13 mouse cellular contexts compared by ENCODE assay signal in the genomic region with DNA sequence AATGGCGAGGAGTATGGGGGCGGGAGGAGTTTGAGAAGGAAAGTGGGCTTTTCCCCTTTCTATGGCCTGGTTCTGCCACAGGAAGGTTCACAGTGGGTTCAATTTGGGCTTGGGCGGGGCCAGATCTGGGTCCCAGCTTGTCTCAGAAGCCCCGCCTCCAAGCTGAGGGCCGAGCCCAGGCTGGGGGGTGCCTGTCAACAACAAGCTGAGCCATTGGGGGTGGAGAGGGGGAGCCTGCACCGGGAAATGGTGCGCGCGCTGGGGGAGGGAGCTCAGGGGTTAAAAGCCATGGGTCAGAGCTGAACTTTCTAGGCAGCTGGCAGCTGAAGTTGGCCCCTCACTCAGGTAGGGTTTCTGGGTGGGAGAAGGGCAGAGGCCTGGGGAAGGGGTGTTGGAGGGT. TPM values are rescaled to one million over a fixed set of nuclear protein-coding genes. Genes with fewer than 3 reads are reported as not detected.
DNase-seq lines count a peak whose midpoint lies in the region; ATAC-seq and TF ChIP-seq lines count a peak whose summit lies in the region.
"Had no signal": no experiment of that assay in that cellular context is flagged by ENCODE, and none has a peak within 500 bp of the region (broad histone marks: within the 10 kb centered on the region; RNA-seq: fewer than 3 reads in every experiment).

No protein-coding gene starts in this region.

- H3K4me2 ChIP-seq in kidney, embryonic 14.5 days (replicated peaks; ENCODE audit: low read depth, low read length), result peak overlapping the region; percentile 22
- H3K4me2 ChIP-seq in midbrain, postnatal 0 days (ENCODE audit: low read depth, low read length, poor library complexity, severe bottlenecking), result peak overlapping the region; percentile 12; the same call in 1 of the 2 replicates

- 5% methylated on average over 9 of the region's 9 CpGs for WGBS in kidney, embryonic 14.5 days
- WGBS in limb, embryonic 10.5 days, result 5% methylated on average over 9 of the region's 9 CpGs
- WGBS in midbrain, postnatal 0 days, result 9% methylated on average over 9 of the region's 9 CpGs

- no peak for DNase-seq in kidney, adult 9 months
- DNase-seq in embryo, embryonic 11 days, result peak; percentile 11
- DNase-seq in limb, embryonic 10.5 days (ENCODE audit: low spot score), result peak; percentile 33
- no peak for DNase-seq in midbrain, postnatal 0 days (ENCODE audit: low spot score)
- no peak for DNase-seq in cerebellum, adult 9-10 months
- no peak for DNase-seq in thymus, adult 18-20 months
- DNase-seq: spleen, adult 18-20 months had no signal

- H3K4me1 ChIP-seq in kidney, embryonic 14.5 days (ENCODE audit: control insufficient read depth, insufficient read depth, low read length), result peaks cover 11% of the 10 kb centered on the region
- peaks cover 18% of the 10 kb centered on the region for H3K4me1 ChIP-seq in limb, embryonic 10.5 days
- no peaks in the 10 kb centered on the region for H3K4me1 ChIP-seq in midbrain, postnatal 0 days (ENCODE audit: insufficient read depth, low read length)

- no peak overlapping the region for H3K9ac ChIP-seq in kidney, embryonic 14.5 days (ENCODE audit: low read depth, low read length)
- no peak overlapping the region for H3K9ac ChIP-seq in midbrain, postnatal 0 days (replicated peaks; ENCODE audit: low read length, poor library complexity, severe bottlenecking)

- H3K27me3 ChIP-seq in kidney, embryonic 14.5 days (ENCODE audit: control insufficient read depth, insufficient read depth, low read length), result no peaks in the 10 kb centered on the region
- peaks cover 8% of the 10 kb centered on the region; the same call in 1 of the 2 replicates for H3K27me3 ChIP-seq in limb, embryonic 10.5 days (ENCODE audit: low read depth, poor library complexity, severe bottlenecking)
- no peaks in the 10 kb centered on the region for H3K27me3 ChIP-seq in midbrain, postnatal 0 days (ENCODE audit: insufficient read depth, low read length)

- H3K4me3 ChIP-seq in kidney, embryonic 14.5 days (ENCODE audit: low read length), result no peak overlapping the region
- peak overlapping the region; percentile 38 for H3K4me3 ChIP-seq in limb, embryonic 10.5 days
- no peak overlapping the region for H3K4me3 ChIP-seq in midbrain, postnatal 0 days (ENCODE audit: low read depth, low read length)

- H3K36me3 ChIP-seq in kidney, embryonic 14.5 days (ENCODE audit: control insufficient read depth, insufficient read depth, low read length), result no peaks in the 10 kb centered on the region
- no peaks in the 10 kb centered on the region for H3K36me3 ChIP-seq in limb, embryonic 10.5 days
- H3K36me3 ChIP-seq in midbrain, postnatal 0 days (ENCODE audit: insufficient read depth, low read length), result no peaks in the 10 kb centered on the region

- H3K9me3 ChIP-seq in kidney, embryonic 14.5 days (ENCODE audit: control insufficient read depth, low read length), result no peaks in the 10 kb centered on the region
- no peaks in the 10 kb centered on the region for H3K9me3 ChIP-seq in limb, embryonic 10.5 days (replicated peaks)
- H3K9me3 ChIP-seq in midbrain, postnatal 0 days (ENCODE audit: low read length), result no peaks in the 10 kb centered on the region

- ATAC-seq in kidney, embryonic 14.5 days (ENCODE audit: low FRiP score, low TSS enrichment), result peak; percentile 41; the same call in 1 of the 2 replicates
- ATAC-seq in midbrain, postnatal 0 days (ENCODE audit: low FRiP score), result no peak
- ATAC-seq in cerebellum, adult (ENCODE audit: insufficient number of reproducible peaks, low FRiP score, low TSS enrichment), result no peak

- no peak overlapping the region for H3K27ac ChIP-seq in kidney, embryonic 14.5 days (ENCODE audit: low read depth, low read length)
- no peak overlapping the region for H3K27ac ChIP-seq in limb, embryonic 10.5 days
- H3K27ac ChIP-seq in midbrain, postnatal 0 days (ENCODE audit: low read depth, low read length), result no peak overlapping the region

- TF ChIP-seq CTCF in midbrain, postnatal 0 days (IDR thresholded peaks at IDR 0.05), result no peak

RNA-seq across cellular contexts. Expression of gene Klk13, which starts 0.6 kb away (rescaled TPM):
- 0.19 and 0.31 TPM in 2 replicates for polyA plus RNA-seq in kidney, embryonic 14.5 days (2014; fragmentation: Nextera tagmentation; extraction: Ambion mirVana)
- 0.73 and 0.94 TPM in 2 replicates for polyA plus RNA-seq in limb, embryonic 10.5 days (2016; fragmentation: Nextera tagmentation; extraction: Ambion mirVana)
- 0.22 TPM in 1 of 2 replicates, not detected in the other for total RNA-seq in midbrain, postnatal 0 days (2014; rRNA removed)
- 0.11 and 0.29 TPM in 2 replicates for polyA plus RNA-seq in midbrain, postnatal 0 days (2015; fragmentation: Nextera tagmentation; extraction: Ambion mirVana)
- total RNA-seq: layer of hippocampus, adult 18-20 months; megakaryocyte progenitor cell, adult 5-6 weeks had no signal

RNA-seq across cellular contexts. Expression of gene Klk14, which starts 22.7 kb away (rescaled TPM):
- polyA plus RNA-seq in kidney, embryonic 14.5 days (2014; fragmentation: Nextera tagmentation; extraction: Ambion mirVana), result not detected in 2 replicates
- not detected in 2 replicates for polyA plus RNA-seq in limb, embryonic 10.5 days (2016; fragmentation: Nextera tagmentation; extraction: Ambion mirVana)
- not detected in 2 replicates for total RNA-seq in midbrain, postnatal 0 days (2014; rRNA removed)
- not detected in 2 replicates for polyA plus RNA-seq in midbrain, postnatal 0 days (2015; fragmentation: Nextera tagmentation; extraction: Ambion mirVana)
- total RNA-seq: layer of hippocampus, adult 18-20 months; megakaryocyte progenitor cell, adult 5-6 weeks had no signal
- polyA plus RNA-seq: heart, embryonic 16.5 days had no signal

RNA-seq across cellular contexts. Expression of gene Ctu1, which starts 41.1 kb away (rescaled TPM):
- 11.4 and 12.6 TPM in 2 replicates for polyA plus RNA-seq in kidney, embryonic 14.5 days (2014; fragmentation: Nextera tagmentation; extraction: Ambion mirVana)
- 21.3 and 21.6 TPM in 2 replicates for polyA plus RNA-seq in limb, embryonic 10.5 days (2016; fragmentation: Nextera tagmentation; extraction: Ambion mirVana)
- total RNA-seq in midbrain, postnatal 0 days (2014; rRNA removed), result 36.7 and 40.4 TPM in 2 replicates
- 21.2 and 21.6 TPM in 2 replicates for polyA plus RNA-seq in midbrain, postnatal 0 days (2015; fragmentation: Nextera tagmentation; extraction: Ambion mirVana)

RNA-seq across cellular contexts. Expression of gene Siglece, which starts 53.0 kb away (rescaled TPM):
- polyA plus RNA-seq in kidney, embryonic 14.5 days (2014; fragmentation: Nextera tagmentation; extraction: Ambion mirVana), result 0.39 and 0.95 TPM in 2 replicates
- 0.21 TPM in 1 of 2 replicates, not detected in the other for polyA plus RNA-seq in limb, embryonic 10.5 days (2016; fragmentation: Nextera tagmentation; extraction: Ambion mirVana)
- not detected in 2 replicates for total RNA-seq in midbrain, postnatal 0 days (2014; rRNA removed)
- 0.43 TPM in 1 of 2 replicates, not detected in the other for polyA plus RNA-seq in midbrain, postnatal 0 days (2015; fragmentation: Nextera tagmentation; extraction: Ambion mirVana)

RNA-seq across cellular contexts. Expression of gene Klk12, which starts 55.8 kb away (rescaled TPM):
- polyA plus RNA-seq in kidney, embryonic 14.5 days (2014; fragmentation: Nextera tagmentation; extraction: Ambion mirVana), result not detected in 2 replicates
- polyA plus RNA-seq in limb, embryonic 10.5 days (2016; fragmentation: Nextera tagmentation; extraction: Ambion mirVana), result not detected in 2 replicates
- not detected in 2 replicates for total RNA-seq in midbrain, postnatal 0 days (2014; rRNA removed)
- not detected in 2 replicates for polyA plus RNA-seq in midbrain, postnatal 0 days (2015; fragmentation: Nextera tagmentation; extraction: Ambion mirVana)
- total RNA-seq: layer of hippocampus, adult 18-20 months; megakaryocyte progenitor cell, adult 5-6 weeks had no signal
- polyA plus RNA-seq: brain, embryonic 14.5 days; heart, embryonic 16.5 days had no signal

Comparison
In these comparisons a context has a peak if more than half of its experiments do, and no peak if none do; other contexts are left out.
1. DNase-seq: peak in embryo, embryonic 11 days (single experiment) and limb, embryonic 10.5 days (single experiment); none in kidney, adult 9 months (single experiment), midbrain, postnatal 0 days (single experiment), cerebellum, adult 9-10 months (single experiment) and thymus, adult 18-20 months (0 of 2).